Mouse (Mus musculus): Measurements from ENCODE around the gene Rpl35a. TPM values are rescaled to one million over a fixed set of nuclear protein-coding genes. Genes with fewer than 3 reads are reported as not detected.

The Rpl35a gene
- total and polyA plus RNA-seq, 2 experiments from 2014 or later, result 447 to 710 TPM

- Histone ChIP-seq H3K36me3 (ENCODE audit: insufficient read depth, low read length) (no peaks in the 10 kb centered on the region), H3K9me3 (ENCODE audit: low read length) (no peaks in the 10 kb centered on the region), H3K27me3 (ENCODE audit: insufficient read depth, low read length) (no peaks in the 10 kb centered on the region), H3K4me2 (ENCODE audit: low read depth, low read length, poor library complexity, severe bottlenecking) (no peak overlapping the region), H3K9ac (replicated peaks; ENCODE audit: low read length, poor library complexity, severe bottlenecking) (no peak overlapping the region), H3K4me1 (ENCODE audit: insufficient read depth, low read length) (no peaks in the 10 kb centered on the region), H3K27ac (ENCODE audit: low read depth, low read length) (no peak overlapping the region), H3K4me3 (ENCODE audit: low read depth, low read length) (no peak overlapping the region)
- ATAC-seq (ENCODE audit: low FRiP score), result no peak
- peak; percentile 12 for DNase-seq (ENCODE audit: low spot score)
- 70% methylated on average over 8 of the region's 8 CpGs for WGBS
- TF ChIP-seq CTCF (IDR thresholded peaks at IDR 0.05), result no peak
Measured at GRCm38 (mm10) chr16:33024456-33025104, 31.7 kb upstream of the Rpl35a start.

- Histone ChIP-seq H3K4me3 (ENCODE audit: low read depth, low read length) (no peak overlapping the region), H3K27me3 (ENCODE audit: insufficient read depth, low read length) (no peaks in the 10 kb centered on the region), H3K4me2 (ENCODE audit: low read depth, low read length, poor library complexity, severe bottlenecking) (no peak overlapping the region), H3K36me3 (ENCODE audit: insufficient read depth, low read length) (no peaks in the 10 kb centered on the region), H3K4me1 (ENCODE audit: insufficient read depth, low read length) (no peaks in the 10 kb centered on the region), H3K9me3 (ENCODE audit: low read length) (no peaks in the 10 kb centered on the region), H3K9ac (replicated peaks; ENCODE audit: low read length, poor library complexity, severe bottlenecking) (no peak overlapping the region), H3K27ac (ENCODE audit: low read depth, low read length) (no peak overlapping the region)
- TF ChIP-seq CTCF (IDR thresholded peaks at IDR 0.05), result no peak
- no peak for DNase-seq (ENCODE audit: low spot score)
- no peak for ATAC-seq (ENCODE audit: low FRiP score)
- 91% methylated on average over 7 of the region's 7 CpGs for WGBS
Measured at GRCm38 (mm10) chr16:33026357-33026756, 29.9 kb upstream of the Rpl35a start.

GRCm38 (mm10) chr16:33036006-33036405 lies 20.2 kb upstream of the Rpl35a start:
- H3K9ac ChIP-seq (replicated peaks; ENCODE audit: low read length, poor library complexity, severe bottlenecking), result no peak overlapping the region
- DNase-seq (ENCODE audit: low spot score) (no peak), ATAC-seq (ENCODE audit: low FRiP score) (no peak)
- no peak overlapping the region for H3K4me3 ChIP-seq (ENCODE audit: low read depth, low read length)
- TF ChIP-seq CTCF (IDR thresholded peaks at IDR 0.05), result no peak
- no peak overlapping the region for H3K4me2 ChIP-seq (ENCODE audit: low read depth, low read length, poor library complexity, severe bottlenecking)
- no peaks in the 10 kb centered on the region for H3K9me3 ChIP-seq (ENCODE audit: low read length)
- no peaks in the 10 kb centered on the region for H3K4me1 ChIP-seq (ENCODE audit: insufficient read depth, low read length)
- no peaks in the 10 kb centered on the region for H3K36me3 ChIP-seq (ENCODE audit: insufficient read depth, low read length)
- H3K27ac ChIP-seq (ENCODE audit: low read depth, low read length), result no peak overlapping the region
- H3K27me3 ChIP-seq (ENCODE audit: insufficient read depth, low read length), result no peaks in the 10 kb centered on the region
- 90% methylated on average over 4 of the region's 4 CpGs for whole genome bisulfite sequencing

- Histone ChIP-seq H3K4me1 (ENCODE audit: insufficient read depth, low read length) (no peaks in the 10 kb centered on the region), H3K27me3 (ENCODE audit: insufficient read depth, low read length) (no peaks in the 10 kb centered on the region), H3K4me2 (ENCODE audit: low read depth, low read length, poor library complexity, severe bottlenecking) (no peak overlapping the region), H3K4me3 (ENCODE audit: low read depth, low read length) (no peak overlapping the region), H3K9ac (replicated peaks; ENCODE audit: low read length, poor library complexity, severe bottlenecking) (no peak overlapping the region), H3K9me3 (ENCODE audit: low read length) (no peaks in the 10 kb centered on the region), H3K36me3 (ENCODE audit: insufficient read depth, low read length) (no peaks in the 10 kb centered on the region), H3K27ac (ENCODE audit: low read depth, low read length) (no peak overlapping the region)
- TF ChIP-seq CTCF (IDR thresholded peaks at IDR 0.05), result no peak
- no peak for DNase-seq (ENCODE audit: low spot score)
- no peak for ATAC-seq (ENCODE audit: low FRiP score)
- 86% methylated on average over 1 of the region's 1 CpGs for WGBS
Measured at GRCm38 (mm10) chr16:33042682-33043081, 13.6 kb upstream of the Rpl35a start.

GRCm38 (mm10) chr16:33043268-33043667 lies 13.0 kb upstream of the Rpl35a start:
- no peak overlapping the region for H3K9ac ChIP-seq (replicated peaks; ENCODE audit: low read length, poor library complexity, severe bottlenecking)
- no peaks in the 10 kb centered on the region for H3K9me3 ChIP-seq (ENCODE audit: low read length)
- no peak overlapping the region for H3K27ac ChIP-seq (ENCODE audit: low read depth, low read length)
- WGBS, result 86% methylated on average over 2 of the region's 2 CpGs
- H3K4me3 ChIP-seq (ENCODE audit: low read depth, low read length), result no peak overlapping the region
- no peak for TF ChIP-seq CTCF (IDR thresholded peaks at IDR 0.05)
- no peaks in the 10 kb centered on the region for H3K4me1 ChIP-seq (ENCODE audit: insufficient read depth, low read length)
- DNase-seq (ENCODE audit: low spot score) (no peak), ATAC-seq (ENCODE audit: low FRiP score) (no peak)
- no peak overlapping the region for H3K4me2 ChIP-seq (ENCODE audit: low read depth, low read length, poor library complexity, severe bottlenecking)
- no peaks in the 10 kb centered on the region for H3K36me3 ChIP-seq (ENCODE audit: insufficient read depth, low read length)
- H3K27me3 ChIP-seq (ENCODE audit: insufficient read depth, low read length), result no peaks in the 10 kb centered on the region

GRCm38 (mm10) chr16:33048004-33048403 lies 8.2 kb upstream of the Rpl35a start:
- H3K4me3 ChIP-seq (ENCODE audit: low read depth, low read length), result no peak overlapping the region
- ATAC-seq (ENCODE audit: low FRiP score) (no peak), DNase-seq (ENCODE audit: low spot score) (no peak)
- no peaks in the 10 kb centered on the region for H3K36me3 ChIP-seq (ENCODE audit: insufficient read depth, low read length)
- TF ChIP-seq CTCF (IDR thresholded peaks at IDR 0.05), result no peak
- H3K4me2 ChIP-seq (ENCODE audit: low read depth, low read length, poor library complexity, severe bottlenecking), result no peak overlapping the region
- no peak overlapping the region for H3K27ac ChIP-seq (ENCODE audit: low read depth, low read length)
- H3K27me3 ChIP-seq (ENCODE audit: insufficient read depth, low read length), result no peaks in the 10 kb centered on the region
- no peaks in the 10 kb centered on the region for H3K9me3 ChIP-seq (ENCODE audit: low read length)
- no peak overlapping the region for H3K9ac ChIP-seq (replicated peaks; ENCODE audit: low read length, poor library complexity, severe bottlenecking)
- H3K4me1 ChIP-seq (ENCODE audit: insufficient read depth, low read length), result no peaks in the 10 kb centered on the region
- WGBS, result 94% methylated on average over 1 of the region's 1 CpGs

All from midbrain, postnatal 0 days (tissue).